Mouse (Mus musculus) T-helper 1 cell (primary cell): ENCODE data around the gene Mdfi.

Experiments used
- in situ Hi-C: fragments of 300-600 bp; cut with MboI, MseI; formaldehyde crosslinking; loops from one replicate; pipeline ENCODE4 v1.15.1; 2025; ENCODE audit warnings: high pct_unique_total_duplicates

Mdfi gene

DNA sequence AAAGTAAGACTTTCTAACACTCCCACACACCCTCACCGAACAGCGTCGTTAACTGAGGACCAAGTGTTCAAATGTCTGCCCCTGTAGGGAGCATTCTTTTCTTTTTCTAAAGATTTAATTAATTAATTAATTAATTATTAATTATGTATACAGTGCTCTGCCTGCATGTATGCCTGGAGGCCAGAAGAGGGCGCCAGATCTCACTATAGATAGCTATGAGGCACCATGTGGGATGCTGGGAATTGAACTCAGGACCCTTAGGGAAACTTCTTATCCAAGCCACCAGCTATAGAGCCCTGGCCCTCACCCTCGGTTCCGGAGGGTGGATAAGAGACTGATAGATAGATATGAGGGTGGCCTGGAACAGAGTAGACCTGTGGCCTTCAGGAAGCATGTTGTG lies 13.5 kb upstream of the Mdfi start:
- in situ Hi-C loops: loop anchor here (10.0 kb wide), 2 partner anchors 53 to 1177 kb away; no protein-coding TSS in a partner anchor

DNA sequence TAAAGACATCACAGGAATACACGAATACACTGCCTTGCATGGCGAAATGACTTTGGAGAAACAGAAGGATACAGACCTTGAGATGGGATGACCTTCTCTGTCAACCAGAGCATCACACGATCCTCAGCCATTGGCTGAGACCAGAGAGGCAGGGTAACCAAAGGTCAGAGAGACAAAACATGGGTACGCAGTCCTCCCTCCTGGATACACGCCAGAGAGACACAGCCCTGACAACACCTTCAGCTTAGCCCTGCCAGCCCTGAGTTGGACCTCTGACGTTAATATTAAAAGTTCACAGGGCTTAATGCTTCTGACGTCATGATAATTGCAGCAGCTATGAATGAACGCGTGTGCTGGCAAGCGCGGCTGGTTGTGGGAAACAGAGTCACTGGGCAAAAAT lies 11.1 kb upstream of the Mdfi start:
- in situ Hi-C loops: loop anchor here (10.0 kb wide), 2 partner anchors 51 to 1179 kb away; no protein-coding TSS in a partner anchor

DNA sequence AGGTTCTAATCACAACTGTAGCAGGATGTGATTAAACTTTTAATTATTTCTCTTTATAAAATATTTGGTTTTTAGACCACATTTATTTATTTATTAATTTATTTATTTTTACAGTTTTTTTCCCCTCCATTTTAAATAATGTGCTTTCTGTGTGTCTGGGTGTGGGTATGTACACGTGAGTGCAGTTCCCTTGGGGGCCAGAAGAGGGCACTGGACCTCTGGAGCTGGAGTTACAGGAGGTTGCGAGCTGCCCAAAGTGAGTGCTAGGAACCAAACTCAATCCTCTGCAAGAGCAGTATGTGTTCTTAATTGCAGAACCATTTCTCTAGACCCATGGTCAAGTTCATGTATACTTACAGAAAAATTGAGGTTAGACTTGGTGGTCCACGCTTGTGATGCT lies 9.0 kb upstream of the Mdfi start:
- in situ Hi-C loops: loop anchor here (10.0 kb wide), 2 partner anchors 49 to 1181 kb away; no protein-coding TSS in a partner anchor

DNA sequence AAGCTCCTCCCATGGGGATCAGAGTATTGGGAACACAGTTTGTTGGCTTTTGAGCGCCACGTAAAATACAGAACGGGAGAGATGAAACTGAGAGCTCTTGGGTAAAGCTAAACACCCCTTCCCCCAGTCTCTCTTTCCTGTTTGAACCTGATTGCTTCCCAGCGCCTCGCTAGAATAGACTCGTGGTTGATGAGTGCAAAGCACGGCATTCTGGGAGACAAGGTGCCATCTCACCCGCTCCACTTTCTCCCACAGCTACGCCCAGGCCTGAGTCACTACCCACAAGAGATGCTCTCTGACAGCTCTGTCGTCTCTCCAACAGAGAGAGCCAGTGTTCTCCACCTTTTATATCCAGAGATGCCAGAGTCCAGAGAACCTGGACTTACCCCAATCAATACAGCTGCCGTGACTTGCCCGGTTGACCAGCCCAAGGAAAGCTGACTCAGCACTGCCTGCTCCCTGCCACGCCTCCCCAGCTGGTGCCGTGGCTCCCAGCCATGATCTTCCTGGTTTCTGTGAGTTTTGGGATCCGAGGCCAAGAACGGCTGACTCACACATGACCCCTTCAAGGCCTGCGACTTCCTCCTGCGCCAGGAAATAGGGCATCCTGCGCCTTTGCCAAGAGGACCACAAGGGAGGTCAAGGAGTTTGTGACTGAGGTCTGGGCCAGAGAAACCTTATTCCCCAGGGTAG lies 7.6 kb upstream of the Mdfi start:
- in situ Hi-C loops: loop anchor here (10.0 kb wide), 2 partner anchors 47 to 1183 kb away; no protein-coding TSS in a partner anchor

DNA sequence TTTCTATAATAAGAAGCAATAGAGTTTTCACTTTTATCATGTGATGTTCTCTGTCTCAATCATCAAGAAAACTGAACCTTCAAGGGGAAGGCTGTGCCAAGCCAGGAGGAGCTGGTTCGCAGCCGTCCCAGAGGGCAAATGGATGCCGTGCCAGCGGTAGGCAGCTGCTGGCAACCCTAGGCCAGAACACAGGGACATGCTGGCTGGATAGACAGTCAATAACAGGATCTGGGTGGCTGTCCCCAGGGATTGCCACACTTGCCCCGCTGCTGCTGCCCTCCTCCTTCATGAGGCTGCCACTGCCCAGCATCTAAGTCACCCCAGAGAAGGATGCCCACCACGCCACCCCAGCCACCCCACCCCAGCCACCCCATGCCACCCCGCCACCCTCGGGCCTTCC lies 7.0 kb upstream of the Mdfi start:
- in situ Hi-C loops: loop anchor here (10.0 kb wide), 2 partner anchors 47 to 1183 kb away; no protein-coding TSS in a partner anchor

DNA sequence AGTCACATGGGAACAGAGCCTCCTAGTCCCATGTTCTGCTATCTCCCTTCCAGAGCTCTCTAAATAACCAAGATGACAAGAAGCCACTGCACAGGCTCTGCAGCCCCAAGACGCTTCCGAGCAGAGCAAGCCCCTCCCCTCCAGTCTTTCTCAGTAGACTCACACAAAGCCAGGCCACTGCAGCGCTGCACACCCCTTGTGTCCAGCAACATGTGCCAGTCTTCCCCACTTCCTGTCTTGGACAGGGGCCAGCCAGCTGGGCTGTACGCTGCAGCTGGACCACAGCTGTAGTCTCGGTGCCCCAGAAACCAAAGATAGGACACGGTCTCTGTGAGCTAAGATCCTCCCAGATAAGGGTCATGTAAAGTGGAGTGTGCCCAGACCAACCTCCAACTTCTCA lies 3.3 kb upstream of the Mdfi start:
- in situ Hi-C loops: no loop called here

DNA sequence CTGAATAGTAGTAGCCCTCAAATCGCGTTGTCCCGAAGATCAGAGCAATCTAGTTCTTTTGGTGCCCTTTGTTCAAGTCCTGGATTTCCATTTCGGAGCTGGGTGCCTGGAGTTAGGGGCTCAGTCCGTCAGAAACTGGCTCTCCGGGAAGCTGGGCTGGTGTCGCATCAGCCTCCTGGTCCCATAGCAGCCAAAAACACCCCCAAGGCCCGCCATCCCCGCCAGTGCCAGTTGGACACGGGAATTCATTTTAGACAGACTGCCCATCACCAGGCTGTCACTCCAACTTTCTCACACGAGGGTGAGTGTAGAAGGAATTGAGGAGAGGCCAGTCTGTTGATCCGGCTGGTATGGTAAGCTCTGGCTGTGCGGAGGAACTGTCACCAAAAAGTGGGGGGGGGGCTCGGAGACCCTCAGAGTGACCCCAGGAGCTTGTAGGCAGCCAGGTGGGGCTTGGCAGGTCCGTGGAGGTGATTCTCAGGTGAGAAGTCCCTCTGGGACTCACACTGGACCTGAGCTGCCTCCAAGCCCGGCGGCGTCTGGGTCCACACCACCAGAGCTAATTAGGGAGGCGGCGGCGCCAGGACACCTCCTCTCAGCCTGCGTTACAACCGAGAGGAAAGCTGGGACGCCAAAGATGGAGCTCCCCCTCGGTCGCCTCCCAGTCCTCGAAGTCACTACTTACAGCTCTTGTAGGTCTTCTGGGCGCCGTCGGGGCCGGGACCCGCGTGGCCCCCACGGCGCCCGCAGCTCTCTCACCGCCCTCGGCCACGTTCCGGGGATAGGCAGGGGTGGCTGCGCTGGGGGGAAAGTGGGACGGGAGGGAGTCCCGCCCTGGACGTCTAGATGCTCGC lies 636 bp downstream of the Mdfi start:
- in situ Hi-C loops: no loop called here

DNA sequence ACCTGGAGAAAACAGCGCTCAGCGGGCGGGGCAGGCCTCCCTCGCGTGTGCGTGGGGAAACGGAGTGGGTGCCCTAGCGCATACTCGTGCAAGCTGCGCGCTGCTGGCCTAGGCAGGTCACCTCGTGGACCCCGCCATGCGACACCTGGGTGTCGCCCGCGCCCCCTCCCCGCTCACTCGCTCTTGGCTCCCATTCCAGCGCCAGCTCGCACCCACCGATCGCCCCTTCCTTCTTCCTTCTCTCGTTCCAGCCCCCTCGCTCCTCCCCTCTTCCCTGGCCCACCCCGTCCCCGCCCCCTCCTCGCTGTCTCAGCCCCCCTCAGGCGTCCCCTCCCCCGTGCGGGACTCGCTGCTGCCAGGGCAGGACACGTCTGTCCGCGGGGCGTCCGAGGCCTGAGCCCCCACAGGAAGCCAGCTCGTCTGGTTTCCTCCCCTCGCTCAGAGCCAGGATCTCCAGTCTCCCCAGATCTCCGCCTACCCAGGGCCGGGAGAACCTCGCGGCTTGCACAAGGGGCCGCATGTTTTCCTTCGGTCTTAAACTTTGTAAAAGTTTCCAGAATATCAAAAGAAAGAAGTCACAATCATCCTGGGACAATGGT lies 1.4 kb downstream of the Mdfi start:
- in situ Hi-C loops: no loop called here

DNA sequence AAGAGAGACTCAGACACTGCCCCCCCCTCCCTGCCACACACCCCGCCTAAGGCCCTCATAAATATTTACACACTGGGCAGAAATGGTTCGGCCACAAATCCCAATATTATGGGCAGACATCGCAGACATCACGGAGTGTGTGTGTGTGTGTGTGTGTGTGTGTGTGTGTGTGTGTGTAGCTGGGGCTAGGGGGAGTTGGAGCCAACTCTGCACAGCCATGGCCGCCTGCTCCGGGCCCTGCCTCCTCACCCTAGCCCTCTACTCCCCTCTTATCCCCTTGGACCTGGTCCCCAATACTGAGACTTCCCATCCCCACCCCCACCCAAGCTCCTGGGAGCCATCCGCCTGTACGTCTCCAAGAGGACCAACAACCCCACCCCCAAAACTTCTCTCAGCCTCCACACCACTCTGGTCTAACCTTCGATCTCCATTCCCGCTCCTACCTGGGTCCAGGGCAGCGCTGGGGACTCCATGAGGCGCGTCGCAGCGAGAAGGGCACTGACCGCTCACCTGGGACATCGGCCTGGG lies 1.9 kb downstream of the Mdfi start:
- in situ Hi-C loops: no loop called here

DNA sequence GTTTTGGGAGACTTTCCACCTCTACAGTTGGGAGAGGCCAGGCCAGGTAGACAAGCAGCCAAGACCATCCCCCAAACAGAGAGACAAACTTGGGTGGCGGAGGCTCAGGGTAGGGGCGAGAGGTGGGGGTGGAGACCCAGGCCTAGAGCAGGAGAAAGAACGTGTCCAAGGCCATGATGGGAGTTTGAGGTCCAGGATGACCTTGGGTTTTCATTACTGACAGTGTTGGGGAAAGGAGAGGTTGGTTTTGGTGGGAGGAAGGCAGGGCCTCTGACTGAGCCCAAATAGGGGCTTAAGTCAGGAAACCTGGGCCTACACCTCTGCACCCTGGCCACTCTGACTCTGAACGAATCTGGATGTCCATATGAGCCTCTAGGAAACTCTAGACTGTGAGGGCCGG lies 2.7 kb downstream of the Mdfi start:
- in situ Hi-C loops: no loop called here

DNA sequence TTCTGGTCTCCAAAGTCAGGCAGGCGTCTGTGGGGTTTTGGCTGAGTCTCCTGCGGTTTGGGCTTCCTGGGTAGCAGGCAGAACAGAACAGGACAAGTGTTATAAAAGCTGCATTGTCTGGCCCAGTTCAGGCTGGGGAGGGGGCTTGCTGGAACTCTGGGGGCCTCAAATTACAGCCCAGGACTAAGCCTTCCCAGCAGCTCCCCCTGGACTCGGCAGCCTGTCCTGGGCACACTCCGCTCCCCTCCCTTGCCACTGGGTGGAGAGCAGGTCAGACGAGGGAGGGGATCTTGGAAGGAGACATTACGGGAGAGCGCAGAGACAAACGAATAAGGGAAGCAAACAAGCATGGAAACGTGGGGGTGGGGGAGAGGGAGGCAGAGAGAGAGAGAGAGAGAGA lies 3.3 kb downstream of the Mdfi start:
- in situ Hi-C loops: no loop called here

DNA sequence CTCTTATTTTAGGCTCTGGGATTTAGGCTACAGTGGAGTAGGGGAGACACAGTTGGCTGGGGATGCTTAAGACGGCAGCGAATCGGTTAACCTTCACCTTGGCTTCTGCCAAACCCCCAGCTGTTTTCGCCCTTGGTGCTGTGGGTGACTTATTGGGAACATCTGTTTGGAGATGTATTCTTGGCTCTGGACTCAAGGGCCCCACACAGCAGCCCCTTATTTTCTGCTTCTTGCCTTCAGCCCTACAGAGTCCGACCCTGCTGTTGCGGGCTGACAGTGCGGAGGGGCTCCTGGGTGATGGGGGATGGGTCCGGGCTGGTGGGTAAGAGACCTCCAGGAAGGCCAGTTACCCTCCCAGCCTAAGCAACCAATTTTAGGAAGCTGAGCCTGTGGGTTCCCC lies 13.2 kb downstream of the Mdfi start:
- in situ Hi-C loops: no loop called here

DNA sequence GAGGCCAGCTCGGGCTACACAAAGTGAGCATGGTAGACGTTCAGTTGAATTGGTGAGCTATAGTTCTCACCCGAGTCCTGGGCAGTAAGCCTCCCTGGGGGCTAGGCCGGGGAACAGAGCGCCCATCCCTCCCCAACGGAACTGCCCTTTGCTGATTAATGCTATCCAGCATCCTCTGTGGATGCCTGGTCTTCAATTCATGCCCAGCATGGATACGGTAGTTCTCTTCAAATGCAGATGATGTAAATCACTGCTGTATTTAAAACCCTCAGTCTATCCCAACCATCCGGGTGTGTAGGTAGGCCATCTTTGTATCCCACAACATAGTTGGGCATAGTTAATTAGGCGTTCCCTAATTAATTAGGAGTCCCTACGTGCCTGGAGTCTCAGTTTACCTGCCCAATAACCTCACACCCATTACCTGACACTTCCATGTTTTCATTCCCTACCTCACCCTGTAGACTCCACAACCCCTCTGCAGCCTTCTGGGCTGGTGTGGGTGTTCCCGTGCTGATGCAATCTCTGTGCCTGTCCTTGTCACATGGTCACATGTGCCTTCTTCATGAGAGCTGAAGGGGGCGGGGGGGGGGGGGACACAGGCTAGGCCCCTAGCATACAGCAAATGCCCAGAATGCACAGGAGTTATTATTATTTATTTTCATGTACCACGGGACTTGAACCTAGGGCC lies 16.3 kb downstream of the Mdfi start:
- in situ Hi-C loops: loop anchor here (10.0 kb wide), 1 partner anchor 1763 kb away; no protein-coding TSS in a partner anchor

DNA sequence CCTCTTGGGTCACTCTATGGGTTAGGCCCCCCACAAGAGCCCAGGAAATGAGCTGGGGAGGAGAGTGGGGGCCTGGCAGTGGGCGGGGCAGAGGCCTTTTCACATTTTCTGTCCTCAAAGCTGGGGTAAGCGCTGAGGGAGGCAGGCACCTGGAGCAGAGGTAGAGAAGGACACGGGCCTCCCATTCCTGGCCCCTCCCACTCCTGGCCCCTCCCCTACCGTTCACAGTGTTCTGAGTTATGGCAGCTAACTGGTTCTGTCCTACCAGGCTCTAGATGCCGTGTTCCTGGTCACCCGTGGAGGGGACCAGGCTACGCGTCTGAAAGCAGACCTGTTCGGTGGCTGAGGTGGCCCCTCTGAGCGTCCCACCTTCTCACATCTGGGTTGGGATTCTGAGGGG lies 19.0 kb downstream of the Mdfi start:
- in situ Hi-C loops: loop anchor here (10.0 kb wide), 1 partner anchor 1761 kb away; no protein-coding TSS in a partner anchor

DNA sequence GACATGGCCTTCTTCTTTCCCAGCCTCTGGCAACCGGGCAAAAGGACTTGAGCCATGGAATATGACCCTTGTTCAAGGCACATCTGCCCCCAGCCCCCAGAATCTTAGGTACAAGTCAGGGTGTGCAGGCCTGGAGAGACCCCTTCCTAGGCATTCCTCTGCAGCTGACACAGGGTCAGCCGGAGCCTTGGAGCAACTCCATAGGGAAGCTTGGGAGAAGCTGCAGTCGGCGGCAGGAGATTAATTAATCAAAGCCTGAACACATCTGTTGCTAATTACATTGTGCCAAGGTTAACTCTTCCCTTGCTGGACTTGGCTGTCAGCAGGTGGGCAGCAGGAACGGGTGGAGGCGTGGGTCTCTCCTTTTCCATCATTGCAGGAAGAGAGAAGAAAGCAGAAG lies 20.0 kb downstream of the Mdfi start:
- in situ Hi-C loops: loop anchor here (10.0 kb wide), 1 partner anchor 1760 kb away; no protein-coding TSS in a partner anchor

DNA sequence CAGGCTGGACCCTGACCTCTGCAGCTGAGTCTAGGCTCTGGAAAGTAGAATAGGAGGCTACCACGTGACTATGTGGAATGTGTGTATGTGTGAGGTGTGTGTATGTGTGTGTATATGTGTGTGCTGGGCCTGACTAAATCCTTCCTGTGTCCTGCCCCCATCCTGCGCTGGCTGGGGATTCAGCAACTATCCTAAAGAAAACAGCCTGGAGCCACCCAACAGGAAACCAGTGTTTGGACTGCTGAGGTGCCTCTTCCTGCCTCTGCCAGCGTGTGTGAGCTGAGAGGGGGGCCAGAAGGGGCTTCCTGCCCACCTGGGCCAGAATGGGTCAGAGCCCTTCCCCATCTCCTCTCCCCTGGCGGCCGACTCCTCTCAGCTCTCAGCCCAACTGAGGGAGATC lies 20.9 kb downstream of the Mdfi start:
- in situ Hi-C loops: loop anchor here (10.0 kb wide), 1 partner anchor 1759 kb away; no protein-coding TSS in a partner anchor

DNA sequence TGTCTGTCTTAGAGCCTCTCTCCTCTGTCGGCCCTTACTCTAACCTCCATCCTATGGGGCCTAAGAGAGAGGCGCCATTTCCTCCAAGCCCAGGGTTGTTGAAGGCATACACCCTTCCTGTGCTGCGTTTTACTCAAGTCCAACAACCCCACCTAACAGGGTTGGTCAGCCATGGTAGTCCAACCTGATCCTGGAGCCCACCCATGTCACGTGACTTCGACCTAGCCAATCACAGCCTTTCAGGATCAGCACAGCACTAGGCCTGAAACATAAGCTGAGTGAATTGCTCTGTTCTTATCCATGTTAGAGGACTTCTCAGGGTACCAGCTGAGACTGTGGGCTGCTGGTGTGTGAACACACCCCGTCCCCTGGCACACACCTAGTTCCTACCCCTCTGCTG lies 22.3 kb downstream of the Mdfi start:
- in situ Hi-C loops: loop anchor here (10.0 kb wide), 1 partner anchor 1757 kb away; no protein-coding TSS in a partner anchor

DNA sequence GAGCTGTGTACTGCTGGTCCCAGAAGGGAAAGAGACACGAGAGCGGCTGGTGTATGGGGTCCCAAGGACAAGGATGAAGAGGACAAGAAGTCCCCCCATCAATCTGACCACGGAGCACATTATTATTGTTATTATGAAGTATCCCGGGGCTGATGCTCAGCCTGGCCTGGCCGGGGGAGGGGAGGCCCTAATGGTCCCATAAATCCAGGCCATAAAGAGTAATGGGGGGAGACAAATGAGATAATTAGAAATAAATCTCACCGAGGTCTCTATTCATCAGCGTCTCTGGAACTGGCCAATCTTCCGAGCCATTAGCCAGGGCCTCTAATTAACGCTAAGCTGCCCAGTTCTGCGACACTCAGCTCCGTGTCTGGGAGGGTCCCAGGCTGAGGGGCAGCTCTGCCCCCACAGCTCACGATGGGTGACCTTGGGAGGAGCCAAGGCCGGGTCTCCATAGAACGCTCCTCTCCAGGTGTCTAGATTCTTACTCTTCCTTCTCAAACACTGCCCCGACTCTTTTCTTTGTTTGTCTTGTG lies 23.2 kb downstream of the Mdfi start:
- in situ Hi-C loops: loop anchor here (10.0 kb wide), 1 partner anchor 1757 kb away; no protein-coding TSS in a partner anchor

DNA sequence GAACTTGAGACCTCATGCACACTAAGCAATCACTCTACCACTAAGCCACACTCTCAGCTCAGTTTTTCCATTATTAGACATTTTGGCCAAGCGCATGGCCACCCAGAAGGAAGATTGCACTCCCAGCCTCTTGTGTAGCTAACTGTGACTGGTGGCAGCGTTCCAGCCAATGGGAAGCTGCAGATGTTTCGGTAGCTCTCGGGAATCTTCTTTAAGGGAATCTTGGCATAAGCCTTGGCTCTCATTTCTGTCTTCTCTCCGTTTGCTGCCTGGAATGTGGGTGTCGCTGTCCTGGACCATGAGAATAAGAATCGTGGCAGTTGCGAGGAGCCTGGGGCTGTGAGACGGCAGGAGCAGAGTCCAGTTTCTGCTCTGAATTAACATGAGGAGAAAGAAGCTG lies 28.3 kb downstream of the Mdfi start:
- in situ Hi-C loops: no loop called here

DNA sequence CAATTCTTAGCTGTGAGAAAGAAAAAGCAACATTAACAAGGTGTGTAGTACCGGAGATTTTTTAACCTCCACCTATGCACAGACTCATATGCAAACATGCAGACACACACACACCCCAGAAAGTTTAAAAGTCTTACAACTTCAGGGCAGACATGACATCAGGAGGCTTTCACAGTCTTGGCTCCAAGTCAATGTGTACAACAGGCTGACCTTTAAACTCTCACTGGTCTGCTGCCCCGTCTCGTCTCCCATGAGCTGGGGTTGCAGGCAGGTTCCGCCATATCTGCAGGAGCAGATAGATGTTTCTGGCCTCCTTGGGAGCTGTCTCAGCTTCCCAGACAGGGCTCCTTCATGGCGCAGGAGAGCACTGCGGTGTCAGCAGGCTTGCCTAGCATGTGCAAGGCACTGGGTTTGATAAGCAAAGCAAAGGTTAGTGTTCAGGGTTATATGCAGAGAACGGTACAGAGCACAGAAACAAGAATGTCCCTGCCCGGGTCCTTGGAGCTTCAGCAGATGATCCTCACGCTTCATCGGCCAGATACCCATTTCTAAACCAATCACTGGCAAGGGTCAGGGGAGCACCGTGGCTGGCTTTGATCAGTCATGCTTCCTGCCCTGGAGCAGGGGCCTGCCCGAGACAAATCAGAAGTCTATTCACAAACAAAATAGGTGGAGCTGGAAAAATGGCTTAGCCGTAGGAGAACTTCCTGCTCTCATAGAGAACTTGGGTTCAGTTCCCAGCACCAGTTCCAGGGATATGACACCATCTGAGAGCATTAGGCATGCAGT lies 29.2 kb downstream of the Mdfi start:
- in situ Hi-C loops: no loop called here
